Mouse (Mus musculus) hematopoietic stem cell, adult 5-6 weeks (primary cell): Measurements from ENCODE around the gene Ntm. TPM values are rescaled to one million over a fixed set of nuclear protein-coding genes. Genes with fewer than 3 reads are reported as not detected.

Experiments
- ATAC-seq, 2 experiments: fragments of 125-278 bp in 1 of 2; replicated peaks in 1 of 2; 2 replicates each; pipeline ENCODE4 v1.8.0; 2016 to 2017; ENCODE audit warnings: inconsistent platforms in 2 of 2, mild to moderate bottlenecking in 2 of 2, moderate number of reproducible peaks in 2 of 2, low read depth in 1 of 2, moderate TSS enrichment in 1 of 2; ENCODE audit not compliant: low FRiP score in 2 of 2, poor library complexity in 2 of 2, severe bottlenecking in 2 of 2, insufficient read depth in 1 of 2, low TSS enrichment in 1 of 2
- total RNA-seq: library from RNA; stranded (forward); fragments of 172-1452, 232-1000 nt; gene quantifications from 2 replicates; pipeline ENCODE4 v1.2.3, GENCODE M21; 2017

The Ntm gene
- total RNA-seq: not detected in 2 replicates

DNA sequence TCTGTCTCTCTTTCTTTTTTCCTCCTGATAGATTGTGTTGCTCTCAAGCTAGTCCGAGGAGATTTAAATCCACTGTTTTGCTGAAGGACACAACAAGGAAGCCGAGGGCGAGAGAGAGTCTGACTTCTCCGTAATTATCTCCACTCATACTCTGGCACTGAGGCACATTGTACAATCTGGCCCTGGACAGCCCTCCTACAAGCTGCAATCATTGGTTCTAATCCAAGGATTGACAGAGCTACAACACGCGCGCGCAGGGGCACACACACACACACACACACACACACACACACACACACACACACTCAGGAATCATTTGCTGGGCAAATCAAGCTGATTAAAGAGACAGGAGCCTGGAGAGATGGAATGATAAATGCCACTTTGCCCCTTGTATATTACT lies at the start of gene Ntm:
TSS of gene Ntm (minus strand) at position 164 of the 400 bp plus-strand sequence.
- ATAC-seq: peak in 1 of 2 experiments; percentile 37; a peak in 2 of 4 replicates

DNA sequence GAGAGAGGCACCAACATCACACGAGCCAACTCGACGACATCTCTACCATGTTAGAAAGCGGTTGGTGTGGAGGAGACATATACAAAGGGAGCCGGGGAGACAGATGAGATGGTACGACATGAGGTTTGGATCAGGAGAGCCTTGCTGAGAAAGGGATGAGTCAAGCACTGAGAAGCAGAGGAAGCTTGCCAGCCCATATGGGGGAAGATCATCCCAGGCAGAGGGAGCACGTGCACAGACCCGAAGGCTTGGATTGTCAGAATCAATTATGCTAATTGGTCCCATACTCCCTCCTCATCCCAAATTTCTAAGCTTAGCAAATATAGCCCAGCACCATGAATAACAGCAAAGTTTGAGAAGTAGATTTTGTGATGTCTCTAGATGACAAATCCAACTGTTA lies 42.8 kb upstream of the Ntm start:
- ATAC-seq: no peak

GRCm38 (mm10) chr9:30003612-30004011 lies 40.7 kb upstream of the Ntm start:
- ATAC-seq: no peak

DNA sequence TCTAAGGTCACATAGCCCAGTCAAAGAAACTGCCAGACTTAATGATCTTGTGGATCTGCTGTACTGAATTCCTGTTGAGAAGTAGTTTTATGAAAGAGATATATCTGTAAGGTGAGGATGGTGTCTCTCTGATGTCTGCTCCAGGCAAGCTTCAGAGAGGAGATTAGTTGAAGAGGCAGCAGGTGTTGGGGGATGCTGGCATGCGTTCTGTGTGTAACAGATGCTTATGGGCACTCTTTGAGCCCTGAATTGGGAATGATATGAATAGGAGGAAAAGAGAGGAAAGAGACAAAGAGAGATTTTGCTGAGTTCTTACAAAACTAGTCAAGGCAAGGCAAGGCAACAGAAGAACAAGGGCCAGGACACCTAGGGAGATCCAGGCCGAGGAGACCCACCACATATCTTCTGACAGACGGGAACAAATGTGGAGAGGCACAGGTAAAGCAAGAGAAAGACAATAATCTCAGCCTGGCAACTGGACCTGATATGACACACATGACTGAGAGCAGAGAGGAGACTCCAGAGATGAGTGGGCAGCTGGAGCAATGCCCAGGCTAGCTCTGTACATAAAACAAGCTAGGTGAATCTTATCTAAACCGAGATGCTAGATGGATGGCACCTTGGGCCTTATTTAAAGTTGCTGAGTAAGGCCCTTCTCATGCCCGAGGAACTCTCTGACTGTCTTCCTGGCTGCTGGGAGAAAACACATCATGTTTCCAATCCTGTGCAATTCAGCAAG lies 18.4 kb upstream of the Ntm start:
- ATAC-seq: no peak

DNA sequence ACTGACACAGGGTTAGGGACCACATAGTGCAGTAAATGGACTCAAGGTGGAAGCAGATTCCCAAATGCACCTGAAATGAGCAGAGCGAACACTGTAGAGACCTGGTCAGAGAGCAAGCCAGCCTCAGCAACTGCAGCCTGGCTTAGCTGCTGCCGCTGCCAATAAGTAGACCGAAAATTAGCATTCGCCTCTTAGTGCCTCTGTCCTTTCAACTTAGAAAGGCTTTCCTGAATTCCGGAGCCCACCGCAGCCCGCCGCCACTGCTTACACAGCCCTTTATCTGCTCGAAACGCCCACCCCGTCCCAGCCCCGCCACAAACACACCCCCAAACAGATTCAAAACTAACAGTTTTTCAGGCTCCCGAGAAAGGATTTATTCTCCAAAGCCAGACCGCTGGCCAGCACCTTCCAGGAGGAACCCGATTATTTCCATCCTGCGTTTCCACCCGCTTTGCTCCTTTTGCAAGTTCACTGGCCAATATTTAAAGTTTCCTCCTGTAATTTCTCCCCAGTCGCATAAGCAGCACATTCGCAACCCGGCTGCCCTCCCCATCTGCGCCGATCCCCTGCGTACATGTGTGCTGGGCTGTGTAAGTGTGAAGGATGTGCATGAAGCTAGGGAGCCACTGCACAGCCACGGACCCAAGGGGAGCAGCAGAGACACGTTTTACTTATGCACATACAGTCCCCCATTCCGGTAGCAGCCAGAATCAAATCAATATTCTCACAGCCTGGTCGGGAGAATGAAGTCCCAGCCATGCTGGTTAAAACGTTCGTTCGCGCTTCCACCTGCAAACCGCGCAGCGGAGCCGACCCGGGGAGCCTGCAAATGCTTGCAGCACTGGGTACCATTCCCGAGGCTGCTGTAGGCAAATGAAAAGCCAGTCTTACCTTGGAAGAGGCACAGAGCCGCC lies 730 bp downstream of the Ntm start:
- peak; percentile 22 to 37; a peak in 1 of 4 replicates for ATAC-seq

- ATAC-seq: no peak
These were observed 1.4 kb downstream of the Ntm start for GRCm38 (mm10) chr9:29961512-29961911.

- no peak for ATAC-seq
These were observed 2.2 kb downstream of the Ntm start for GRCm38 (mm10) chr9:29960741-29961140.

DNA sequence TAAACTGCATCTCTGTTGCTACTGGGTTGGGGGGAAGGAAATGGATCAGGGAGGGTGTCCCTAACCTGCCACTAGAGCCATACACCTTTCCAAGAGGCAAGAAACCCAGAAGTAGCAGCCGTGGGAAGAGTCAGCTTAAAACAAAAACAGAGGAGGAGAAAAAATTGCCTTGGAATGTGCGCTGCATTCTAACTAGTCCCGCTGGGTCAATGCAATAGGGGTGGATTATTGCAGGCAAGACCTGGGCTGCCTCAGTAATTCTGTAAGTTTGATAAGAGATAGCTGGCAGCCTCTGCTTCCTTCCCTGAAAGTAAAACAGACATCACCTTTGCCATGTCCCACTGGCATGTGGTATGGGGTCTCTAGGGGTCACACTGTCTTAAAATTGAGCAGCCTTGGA lies 2.7 kb downstream of the Ntm start:
- no peak for ATAC-seq

DNA sequence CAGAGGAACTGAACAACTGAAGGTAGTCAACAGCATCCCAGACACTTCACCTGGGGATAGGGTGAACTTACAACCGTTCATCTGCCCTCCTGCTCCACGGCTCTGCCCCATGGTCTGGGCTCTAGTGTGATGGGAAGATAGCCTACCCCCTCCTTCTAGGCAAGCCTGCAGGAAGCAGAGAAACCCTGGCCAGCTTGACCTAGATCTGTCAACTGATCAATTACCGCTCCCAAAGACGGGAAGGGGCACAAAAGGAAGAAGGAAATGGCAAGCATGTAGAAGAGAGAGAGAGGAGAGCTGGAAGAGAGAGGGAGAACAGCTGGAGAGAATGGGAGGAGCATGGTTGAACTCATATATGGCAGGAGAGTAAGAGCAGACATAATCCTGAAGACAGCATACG lies 6.0 kb downstream of the Ntm start:
- ATAC-seq: no peak

- no peak for ATAC-seq
These were observed 8.9 kb downstream of the Ntm start for GRCm38 (mm10) chr9:29954031-29954430.

GRCm38 (mm10) chr9:29949041-29949440 lies 13.9 kb downstream of the Ntm start:
- ATAC-seq: no peak

- no peak for ATAC-seq
These were observed 19.5 kb downstream of the Ntm start for GRCm38 (mm10) chr9:29943209-29944070.

DNA sequence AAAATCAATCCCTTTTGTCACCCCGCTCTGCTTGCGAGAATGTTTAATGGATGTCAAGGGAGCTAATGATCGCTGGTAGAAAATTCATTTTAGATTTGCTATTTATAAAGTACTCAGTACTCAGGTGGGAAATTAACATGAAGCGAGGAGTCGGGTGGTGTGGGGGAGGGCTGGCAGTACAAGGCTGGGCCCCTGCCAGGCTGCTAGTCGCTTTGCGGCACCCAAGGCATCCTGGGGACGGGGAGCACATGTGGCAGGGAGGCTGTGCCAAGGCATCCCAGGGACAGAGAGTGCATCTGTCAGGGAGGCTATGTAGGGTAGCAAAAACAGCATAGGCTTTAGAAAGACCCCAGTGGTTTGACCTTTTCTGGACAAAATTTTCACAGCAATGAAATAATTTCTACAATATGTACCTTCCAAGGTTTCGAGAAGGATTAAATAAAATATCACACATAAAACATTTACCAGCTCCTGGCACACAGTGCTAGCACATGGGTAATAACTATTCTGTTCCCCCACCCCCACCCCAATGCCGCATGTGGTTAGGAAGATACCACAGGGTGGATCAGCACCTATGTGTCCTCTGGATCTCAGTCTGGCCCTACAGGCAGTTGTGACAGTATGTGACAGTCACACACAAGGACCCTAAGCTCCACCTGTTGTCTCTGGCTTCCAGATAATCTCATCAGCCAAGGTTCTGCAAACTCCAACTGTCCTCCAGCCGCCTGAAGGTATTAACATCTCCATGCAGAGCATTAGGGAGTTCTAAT lies 20.6 kb downstream of the Ntm start:
- ATAC-seq: no peak

- no peak for ATAC-seq
These were observed 23.4 kb downstream of the Ntm start for GRCm38 (mm10) chr9:29939517-29940034.

- no peak for ATAC-seq
These were observed 34.1 kb downstream of the Ntm start for GRCm38 (mm10) chr9:29928796-29929195.

DNA sequence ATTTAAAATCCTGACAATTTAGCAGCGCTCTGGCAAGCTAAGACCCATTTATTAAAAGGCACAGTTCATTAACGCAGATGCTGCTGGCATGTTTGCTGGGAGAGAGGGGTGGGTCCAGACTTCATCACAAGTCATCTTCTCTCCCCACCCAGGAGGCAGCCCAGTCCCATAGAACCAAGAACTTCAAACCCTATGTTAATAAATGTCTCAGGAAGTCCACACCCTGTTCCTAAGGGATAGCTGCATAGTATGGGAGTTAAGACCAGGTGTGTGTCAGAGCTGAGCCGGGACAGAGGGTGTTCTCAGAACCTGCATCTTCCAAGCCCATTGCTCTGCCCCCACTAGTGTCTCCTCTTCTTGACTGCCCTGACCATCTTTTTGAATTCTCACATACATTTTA lies 37.6 kb downstream of the Ntm start:
- ATAC-seq: no peak
